Mouse (Mus musculus): ENCODE measurements around the gene Il23r.
"Not testable (repeated sequence)": the region's sequence is repeated elsewhere in the genome, so short reads cannot be mapped to it uniquely, and the experiment has no call there.

The Il23r gene

DNA sequence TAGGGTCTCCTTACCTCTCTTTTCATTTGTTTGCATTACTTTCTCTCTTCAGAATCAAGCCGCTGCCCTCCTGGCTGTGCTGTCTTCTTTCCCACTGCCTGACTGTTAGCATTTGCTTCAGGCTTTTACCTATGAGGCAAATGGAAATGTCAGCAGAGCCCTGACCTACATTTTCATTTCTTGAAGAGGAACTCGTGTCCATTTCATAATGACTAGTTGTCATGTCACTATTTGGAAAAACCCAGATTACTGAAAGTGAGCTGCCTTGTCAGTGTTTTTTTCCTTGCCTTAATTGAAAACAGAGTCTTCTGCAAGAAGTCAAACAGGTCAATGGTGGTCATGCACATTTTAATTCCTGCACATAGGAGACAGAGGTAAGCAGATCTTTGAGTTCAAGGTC lies at the start of gene Il23r:
Gene Il23r (minus strand): TSS at position 101 of the 400 bp plus-strand sequence.
- DNase-seq: no peak

DNA sequence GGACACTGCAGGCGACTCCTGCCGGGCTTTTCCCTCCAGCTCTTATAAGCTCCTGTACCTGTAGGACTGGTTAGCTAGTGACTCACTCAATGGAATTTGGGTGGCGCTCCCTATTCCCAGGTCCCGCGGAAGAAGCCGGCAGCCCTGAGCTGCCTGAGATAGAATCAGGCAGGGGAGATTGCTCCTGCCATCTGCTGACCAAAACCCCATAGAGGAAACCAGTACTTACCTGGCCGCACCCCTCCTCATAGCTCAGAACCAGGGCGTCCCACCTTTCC lies 44.1 kb upstream of the Il23r start, which contains the start of gene Tacstd2:
Gene Tacstd2 (minus strand): TSS at position 20 of the 278 bp plus-strand sequence.
- DNase-seq: no peak

DNA sequence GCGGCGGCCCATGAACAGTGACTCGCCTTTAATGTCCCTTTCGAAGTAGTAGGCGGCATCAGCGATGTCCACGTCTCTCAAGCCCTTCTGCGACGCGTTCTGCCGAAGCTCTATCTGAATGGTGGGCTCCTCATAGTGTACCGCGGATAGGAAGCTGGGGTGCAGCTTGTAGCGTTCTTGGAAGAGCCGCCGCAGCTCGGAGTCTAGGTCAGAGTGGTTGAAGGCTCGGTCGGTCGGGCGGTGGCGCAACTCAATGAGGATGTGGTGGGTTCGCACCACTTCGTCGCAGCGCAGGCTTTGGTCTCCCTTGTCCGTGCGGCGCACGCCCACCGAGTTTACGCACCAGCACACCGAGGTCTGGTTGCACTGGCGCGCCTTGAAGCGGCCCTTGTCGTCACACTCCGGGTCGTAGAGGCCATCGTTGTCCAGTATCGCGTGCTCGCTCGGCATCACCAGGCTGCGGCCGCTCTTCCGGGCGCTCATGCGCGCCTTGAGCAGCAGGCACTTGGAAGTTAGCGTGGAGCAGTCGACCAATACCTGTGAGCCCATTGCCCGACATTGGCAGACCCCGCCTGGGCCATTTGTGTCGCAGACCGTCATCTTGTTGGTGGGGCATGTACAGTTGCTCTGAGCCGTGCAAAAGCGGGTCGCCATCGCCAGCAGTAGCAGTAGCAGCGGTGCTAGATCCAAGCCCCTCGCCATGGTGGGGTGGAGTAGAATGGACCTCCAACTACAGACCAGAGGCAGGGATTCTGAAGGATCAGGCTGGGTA lies 43.5 kb upstream of the Il23r start:
- DNase-seq: no peak

DNA sequence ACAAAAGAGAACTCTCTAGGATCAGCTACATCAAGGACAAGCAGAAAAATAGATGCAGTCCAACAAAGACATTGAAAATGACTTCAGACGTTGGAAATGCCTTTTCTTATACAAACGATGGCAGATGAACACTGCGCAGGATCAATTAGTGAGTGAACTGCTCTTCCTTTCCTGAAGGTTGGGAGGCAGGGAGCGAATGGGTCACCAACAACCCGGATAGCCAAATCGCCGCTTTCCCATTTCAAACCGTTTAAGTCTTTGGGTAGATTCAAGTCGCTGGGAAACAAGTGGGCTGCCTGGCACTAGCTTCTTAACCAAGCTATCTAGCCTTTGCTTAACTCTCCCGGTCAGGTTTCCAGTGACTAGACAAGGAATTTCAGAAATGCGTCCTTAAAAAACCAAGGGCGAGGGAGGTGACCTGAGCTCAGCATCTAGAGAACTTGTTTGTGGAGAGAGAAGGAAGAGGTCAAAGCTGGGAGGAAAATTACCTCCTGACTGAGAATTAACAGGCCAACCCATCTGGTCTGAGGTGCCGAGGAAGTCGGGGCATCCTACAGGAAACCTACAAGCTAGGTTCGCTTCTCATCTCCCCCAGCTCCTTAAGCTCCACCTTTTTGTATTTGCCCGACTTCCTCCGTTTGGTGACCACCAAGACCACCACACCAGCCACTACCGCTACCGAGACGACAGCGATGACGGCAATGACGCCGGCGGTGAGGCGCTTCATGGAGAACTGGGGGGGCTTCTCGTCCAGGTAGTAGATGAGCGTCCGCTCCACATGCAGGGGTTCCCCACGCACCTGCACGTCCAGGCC lies 42.7 kb upstream of the Il23r start:
- DNase-seq: no peak

DNA sequence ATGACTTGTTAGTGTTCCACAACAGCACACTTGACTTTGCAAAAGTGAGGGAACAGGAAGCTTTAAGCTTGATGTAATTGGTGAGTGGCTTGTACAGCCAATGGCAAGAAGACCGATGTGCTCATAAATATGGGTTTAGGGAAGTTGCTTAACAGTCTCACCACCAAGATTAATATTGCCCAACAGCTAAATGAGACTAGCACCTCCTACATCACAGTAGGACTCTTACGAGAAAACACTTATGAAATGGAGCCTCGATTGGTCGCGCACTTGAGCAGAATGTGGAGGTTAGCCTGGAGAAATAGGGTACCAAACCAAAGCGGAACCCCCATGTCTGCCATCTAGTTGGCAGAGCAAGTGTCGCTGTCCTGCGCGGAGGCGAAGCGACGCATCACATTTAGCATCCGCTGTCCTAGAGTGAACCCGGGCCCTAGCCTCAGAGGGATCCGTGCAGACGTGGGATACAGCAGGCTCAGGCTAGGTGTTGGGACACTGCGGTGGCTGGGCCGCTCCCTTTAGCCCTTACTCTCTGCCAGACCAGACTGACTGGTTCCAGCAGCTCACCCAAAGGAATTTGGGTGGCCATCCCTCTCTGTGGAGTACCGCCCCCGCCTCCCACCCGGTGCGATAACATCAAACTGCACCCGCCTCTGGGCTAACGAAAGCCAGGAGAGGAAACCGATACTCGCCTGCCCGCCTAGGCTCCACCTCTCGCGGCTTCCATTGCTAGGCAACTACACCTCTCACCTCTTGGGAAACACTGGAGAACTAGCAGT lies 41.2 kb upstream of the Il23r start:
- DNase-seq: peak; percentile 15

DNA sequence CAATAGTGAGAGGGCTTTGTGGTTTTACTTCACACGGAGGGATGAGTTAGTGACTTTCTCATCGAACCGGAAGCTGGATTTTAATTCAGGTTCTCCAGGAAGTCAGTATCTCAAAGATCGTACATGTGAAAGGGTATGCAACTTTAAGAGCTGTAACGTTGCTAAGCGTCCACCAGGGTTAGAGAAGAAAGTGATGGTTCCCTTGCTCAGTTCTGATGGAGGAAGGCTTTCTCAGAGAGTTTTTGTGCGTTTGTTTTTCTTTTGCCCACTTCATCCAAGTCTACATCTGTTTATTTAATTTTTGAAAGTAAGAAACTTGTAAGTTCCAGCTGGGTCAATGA lies 40.1 kb upstream of the Il23r start:
- DNase-seq: no peak

DNA sequence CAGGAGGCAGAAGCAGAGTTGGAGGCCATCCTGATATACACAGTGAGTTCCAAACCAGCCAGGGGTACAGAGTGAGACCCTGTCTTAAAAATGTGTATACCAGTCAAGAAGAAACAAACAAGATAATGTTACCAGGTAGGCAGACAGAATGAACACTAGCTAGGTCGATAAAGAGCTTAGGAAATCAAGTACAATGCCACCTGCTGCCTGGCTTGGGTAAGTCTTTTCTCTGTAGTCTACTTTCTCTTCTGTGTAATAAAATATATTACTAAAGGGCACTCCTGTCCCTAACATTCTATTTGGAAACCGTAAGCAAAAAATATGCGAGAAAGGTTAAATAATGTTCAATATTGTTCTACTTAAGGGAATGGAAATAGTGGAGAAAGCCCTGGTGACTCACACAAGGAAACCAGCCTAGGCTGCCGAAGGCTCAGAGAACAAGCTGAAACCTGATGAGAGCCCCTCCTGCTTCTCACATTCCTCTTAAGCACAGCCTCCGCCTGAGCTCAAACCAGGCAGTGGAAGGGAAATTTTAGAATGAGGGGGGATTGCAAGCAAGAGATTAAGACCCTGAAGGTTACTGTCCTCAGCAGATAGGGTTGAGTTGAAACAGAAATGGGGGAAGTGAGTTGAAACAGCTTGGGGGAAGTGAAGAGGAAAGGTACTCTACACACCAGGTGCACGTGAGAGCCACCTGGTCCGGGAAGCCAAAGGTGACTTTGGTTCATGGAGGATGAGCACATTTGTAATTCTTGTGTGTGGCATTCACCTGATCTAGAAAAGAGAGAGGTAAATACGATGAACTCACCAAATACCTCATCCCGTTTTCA lies 39.6 kb upstream of the Il23r start:
- DNase-seq: peak; percentile 11

DNA sequence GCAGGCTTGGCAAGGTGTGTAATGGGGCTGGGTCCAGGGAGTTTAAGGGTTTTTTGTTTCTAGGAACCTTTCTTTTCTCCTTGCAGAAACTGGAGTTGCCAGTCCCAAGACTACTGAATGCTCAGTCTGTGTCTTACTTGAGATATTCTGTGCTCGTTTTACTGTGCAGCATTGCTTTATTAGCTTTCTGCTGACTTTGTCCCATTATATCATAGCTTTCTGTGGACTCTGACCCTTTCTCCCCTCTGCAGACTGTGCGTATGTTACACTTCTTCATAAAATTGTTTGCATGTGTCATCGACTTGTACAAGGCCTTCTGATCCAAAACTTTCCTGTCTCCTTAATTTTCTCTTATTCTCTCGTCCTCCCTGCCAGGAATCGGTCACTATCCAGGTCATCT lies 34.7 kb upstream of the Il23r start:
- DNase-seq: no peak

DNA sequence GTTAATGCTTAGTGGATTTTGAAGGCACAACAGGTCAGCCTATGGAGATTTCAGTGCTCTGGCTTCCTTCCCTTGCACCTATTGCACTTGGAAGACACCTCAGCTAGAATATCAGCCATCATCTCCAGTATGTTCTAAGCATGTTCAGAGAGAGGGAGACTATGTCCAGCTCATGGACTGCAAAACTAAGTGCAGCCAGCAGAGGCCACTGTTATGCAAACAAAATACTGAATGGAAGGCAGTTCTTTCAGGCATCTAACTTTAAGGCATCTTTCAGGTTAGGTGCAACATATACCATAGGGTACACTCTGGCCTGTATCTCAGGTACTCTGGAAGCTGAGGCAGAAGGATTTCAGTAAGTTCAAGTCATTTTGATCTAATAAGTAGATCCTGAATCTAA lies 19.1 kb upstream of the Il23r start:
- peak; percentile 39 for DNase-seq

DNA sequence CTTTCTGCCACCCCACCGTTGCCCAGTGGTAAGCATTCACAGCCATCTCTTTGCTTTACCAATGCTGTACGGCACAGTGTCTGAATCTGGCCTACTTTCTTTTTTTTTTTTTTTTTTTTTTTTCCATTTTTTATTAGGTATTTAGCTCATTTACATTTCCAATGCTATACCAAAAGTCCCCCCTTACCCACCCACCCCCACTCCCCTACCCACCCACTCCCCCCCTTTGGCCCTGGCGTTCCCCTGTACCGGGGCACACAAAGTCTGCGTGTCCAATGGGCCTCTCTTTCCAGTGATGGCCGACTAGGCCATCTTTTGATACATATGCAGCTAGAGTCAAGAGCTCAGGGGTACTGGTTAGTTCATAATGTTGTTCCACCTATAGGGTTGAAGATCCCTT lies 10.3 kb upstream of the Il23r start:
- DNase-seq: not testable (repeated sequence)

DNA sequence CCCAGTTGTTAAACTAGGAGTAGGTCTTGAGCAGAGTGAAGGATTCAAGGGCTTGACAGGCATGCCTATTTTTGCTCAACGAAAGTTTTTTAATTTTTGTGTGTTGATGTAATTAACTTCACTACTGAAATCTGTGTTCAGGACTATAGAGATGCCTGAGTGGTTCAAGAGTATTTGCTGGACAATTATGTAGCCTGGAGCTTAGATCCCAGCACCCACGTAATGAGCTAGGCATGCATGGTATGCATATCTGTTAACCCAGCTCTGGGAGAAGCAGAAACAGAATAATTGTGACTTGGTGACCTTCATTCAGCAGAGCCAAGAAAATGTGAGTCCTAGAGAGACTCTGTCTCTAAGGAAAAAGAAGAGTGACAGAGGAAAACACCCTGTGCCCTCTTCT lies 10.6 kb downstream of the Il23r start:
- no peak for DNase-seq

DNA sequence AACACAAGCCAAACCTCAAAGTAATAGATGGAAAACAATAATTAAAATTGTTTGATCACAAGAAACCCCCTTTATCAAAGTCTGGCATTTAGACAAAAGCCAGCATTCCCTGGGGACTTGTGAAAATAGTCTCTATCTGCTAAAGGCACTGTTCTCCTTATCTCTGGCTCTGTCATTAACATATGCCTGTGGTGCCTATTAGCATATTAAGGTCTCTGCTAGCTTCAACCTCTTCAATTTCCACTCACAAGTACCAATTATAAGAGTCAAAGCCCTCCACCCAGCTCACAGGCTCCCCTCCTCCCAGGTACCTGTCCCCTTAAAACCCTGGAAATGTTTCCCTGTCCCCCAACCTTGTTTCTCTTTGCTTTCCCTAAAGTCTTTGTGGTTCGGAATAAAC lies 20.4 kb downstream of the Il23r start:
- no peak for DNase-seq

DNA sequence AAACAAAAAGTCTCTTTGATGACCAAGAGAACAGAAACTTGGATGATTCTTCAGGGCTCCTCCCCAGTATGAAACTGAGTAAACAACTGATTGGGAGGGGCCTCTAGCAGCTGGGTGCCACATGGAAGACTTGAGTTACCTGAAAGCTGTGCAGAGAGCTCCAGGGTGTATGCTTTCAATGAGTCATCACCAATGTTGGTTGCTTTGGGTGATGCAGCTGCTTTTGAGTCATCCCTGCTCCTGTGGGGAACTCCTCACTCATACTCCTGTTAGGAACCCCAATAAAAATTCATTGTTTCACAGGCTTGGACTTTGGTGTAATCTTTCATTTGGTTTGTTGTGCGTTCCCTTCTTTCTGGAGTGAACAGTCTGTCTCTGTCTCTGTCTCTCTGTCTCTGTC lies 32.2 kb downstream of the Il23r start:
- no peak for DNase-seq

DNA sequence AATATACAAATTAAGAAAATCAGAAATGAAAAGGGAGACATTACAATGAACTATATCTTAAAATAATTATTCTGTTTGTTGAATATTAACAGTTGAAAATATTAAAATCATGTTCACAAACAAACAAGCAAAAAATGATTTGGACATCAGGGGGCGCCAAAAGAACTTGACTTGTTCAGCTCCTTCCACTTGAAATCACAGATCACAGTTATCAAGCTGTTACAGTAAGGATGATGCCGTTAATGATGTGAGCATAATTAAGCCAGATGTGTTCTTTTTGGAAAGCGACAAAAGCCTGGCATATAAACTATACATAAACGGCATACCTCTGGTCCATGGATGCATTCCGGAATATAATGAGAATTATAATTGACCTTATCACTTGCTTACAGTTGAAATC lies 40.3 kb downstream of the Il23r start:
- peak; percentile 5 for DNase-seq

DNA sequence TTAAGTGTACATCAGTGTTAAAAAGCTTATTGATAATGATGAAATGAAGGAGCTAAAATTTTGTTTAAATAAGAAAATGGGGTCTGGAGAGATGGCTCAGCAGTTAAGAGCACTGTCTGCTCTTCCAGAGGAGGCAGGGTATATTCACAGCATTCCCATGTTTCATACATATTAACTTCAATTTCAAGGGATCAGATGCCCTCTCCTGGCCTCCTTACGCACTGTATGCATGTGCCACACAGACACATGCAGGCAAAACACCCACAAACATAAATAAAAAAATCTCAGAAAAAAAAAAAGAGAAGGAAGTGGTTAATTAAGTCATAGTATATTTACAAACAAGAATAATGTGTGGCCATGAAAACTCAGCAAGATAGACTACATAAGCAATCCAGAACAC lies 45.8 kb downstream of the Il23r start:
- no peak for DNase-seq

DNA sequence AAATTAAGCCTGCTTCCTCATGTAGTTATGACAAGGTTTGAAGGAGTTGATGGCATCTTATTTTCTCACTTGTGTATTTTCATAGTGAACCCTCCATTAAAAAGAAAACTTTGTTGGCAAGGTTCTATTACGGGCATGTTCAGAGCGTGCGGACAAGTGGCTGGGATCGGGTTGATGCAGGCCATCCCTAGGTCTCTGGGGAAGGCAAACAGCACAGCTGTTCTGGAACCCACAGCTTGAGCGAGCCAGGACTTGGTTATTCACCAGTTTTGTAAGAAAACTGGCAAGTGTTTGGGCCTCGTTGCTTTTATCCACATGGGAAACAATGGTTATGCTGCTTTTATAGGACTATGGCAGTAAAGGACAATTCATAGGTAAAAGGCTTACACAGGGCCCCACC lies 48.5 kb downstream of the Il23r start:
- no peak for DNase-seq

DNA sequence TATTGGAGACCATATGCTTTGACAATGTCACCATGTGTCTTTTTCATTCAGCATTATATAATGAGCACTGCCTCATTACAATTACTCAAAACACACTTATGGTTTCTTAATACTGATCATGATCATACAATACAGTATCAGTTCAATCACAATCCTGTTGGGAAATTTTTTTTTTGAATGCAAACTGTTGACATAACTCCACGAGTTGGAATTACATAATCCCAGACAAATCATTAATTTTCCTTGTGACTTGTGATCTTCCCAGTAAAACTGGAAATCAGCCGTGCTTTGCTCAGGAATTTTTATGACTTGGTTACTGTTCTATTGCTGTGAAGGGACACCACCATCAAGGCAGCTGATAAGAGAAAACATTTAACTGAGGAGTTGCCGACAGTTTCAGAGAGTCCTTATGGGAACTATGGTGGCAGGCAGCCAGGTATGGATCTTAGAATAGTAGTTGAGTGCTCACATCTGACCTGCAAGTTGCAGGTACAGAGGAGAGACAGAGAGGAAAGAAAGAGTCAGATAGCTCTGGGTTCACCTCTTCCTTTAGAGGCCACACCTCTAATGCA lies 53.8 kb downstream of the Il23r start:
- DNase-seq: no peak

DNA sequence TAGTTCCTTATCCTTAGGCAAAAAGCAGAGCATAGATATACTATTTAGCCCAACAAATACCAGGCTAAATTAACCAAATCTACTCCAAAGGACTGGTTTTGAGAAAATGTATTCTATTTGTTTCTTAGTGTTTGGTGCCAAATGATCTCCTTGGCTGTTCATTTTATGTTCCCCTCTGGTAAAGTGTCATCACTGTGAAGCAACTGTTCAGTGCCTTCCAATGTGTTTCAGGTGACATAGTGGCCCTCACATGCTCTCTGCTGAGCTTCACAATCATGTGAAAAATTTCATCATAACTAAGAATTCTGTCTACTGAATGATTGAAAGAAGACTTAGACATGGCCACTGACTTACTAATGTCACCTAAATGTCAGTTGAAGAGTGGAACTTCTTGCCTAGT lies 54.6 kb downstream of the Il23r start:
- no peak for DNase-seq

DNA sequence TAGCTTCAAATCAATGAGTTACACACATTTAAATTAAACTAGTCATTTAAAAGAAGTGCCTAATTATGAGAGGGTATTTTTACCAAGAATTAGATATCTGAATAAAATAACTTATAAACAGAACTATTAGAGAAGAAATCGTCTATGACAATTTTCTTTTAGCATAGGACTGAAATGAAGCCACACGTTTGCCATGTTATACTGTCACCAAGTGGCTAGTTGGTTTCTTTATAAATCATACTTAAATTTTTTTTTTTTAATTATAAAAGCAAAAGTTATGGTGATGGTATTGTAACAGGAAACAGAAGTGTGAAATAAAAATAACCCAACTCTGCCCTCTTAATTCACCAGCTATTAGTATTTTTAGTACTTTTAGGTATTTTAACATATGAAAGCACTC lies 55.4 kb downstream of the Il23r start:
- no peak for DNase-seq

DNA sequence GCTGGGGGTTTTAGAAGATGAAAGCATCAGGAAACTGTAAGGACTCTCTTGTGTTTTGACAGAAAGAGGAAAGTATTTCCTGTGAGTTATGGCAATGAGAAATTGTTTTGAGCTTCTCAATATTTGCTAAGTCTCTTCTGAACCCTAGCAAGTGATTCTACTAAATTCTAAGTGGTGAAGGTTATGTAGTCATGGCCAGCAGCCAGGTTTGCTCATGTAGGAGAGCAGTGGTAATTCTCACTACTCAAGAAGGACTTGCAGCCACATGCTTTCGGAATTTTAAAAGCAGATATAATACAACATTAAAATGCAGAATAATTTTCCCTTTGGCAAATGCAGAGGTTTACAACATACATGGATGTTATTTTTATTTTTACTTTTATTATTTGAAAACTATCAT lies 55.9 kb downstream of the Il23r start:
- DNase-seq: no peak

DNA sequence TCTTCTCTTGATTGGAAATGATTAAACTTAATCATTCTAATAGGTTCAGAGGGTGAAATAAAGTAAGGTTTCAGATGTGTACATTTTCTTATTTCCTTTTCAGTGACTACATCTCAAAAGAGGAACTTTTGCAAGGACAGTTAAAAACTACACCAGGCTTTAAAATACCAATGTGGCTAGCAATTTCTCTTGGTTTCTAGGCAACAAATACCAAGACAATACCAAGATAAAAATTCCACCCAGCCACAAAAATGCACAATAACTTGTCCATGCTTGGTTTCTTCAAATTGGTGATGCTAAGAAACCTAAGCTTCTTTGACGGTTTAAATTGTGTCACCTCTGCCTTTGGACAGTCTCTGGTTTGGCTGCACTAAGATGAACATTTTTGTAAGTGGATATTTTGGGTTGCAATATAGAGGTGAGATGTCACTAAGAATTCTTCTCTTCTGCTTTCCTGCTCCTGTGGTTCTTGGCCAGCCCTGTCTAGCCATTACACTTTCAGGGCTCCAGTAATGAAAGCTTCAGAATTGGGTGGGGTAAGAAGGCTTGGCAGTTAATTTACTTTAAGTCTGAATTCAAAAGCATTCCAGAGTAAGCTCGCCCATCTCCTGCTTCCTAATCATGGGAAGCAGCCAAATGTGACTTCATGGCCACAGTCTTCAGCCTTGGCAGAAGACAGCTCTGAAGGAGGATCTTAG lies 56.8 kb downstream of the Il23r start:
- DNase-seq: no peak

DNA sequence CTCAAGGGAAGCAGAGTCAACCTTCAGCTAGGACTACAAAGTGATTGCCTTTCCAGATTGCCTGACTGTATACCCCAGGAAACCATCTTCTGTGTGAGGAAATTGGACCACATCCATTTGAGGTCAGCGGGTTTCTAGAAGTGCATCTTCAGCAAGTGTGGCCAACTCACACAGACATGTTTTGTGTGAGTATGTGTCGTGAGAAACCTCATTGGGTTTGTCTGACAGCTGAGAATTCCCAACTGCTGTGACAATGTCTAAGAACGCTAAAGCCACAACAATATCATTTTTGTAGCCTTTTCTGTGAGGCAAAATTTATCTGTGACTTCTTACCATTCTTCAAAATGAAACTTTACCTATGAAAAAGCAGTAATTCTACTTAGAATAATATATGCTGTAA lies 59.8 kb downstream of the Il23r start:
- DNase-seq: no peak

All from right cerebral cortex, adult 18-20 months (tissue).